Mouse (Mus musculus): ENCODE measurements around the gene Borcs6.

The Borcs6 gene

GRCm38 (mm10) chr11:69070590-69071222 is 11.2 kb downstream of the Borcs6 start, which contains the start of gene Tmem107:
Tmem107 (plus strand) TSS chr11:69070806.
- DNase-seq (ENCODE audit: low read depth): peak; percentile 97

DNA sequence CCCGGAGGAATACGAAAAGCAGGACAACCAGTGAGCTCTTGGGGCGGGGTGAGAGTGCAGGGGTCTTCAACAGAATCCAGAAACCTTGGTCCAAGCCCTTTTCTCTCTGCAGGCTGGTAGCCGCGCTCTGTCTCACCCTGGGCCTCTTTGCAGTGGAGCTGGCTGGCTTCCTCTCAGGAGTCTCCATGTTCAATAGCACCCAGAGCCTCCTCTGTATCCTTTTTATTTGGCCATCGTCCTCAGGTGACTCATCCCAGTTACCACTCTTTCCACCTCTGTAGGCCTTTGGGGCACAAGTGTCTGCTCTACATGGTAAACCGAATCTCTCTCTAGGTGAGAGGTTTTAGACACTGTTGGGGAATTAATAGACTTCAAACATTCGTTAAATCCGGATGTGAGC is 11.7 kb downstream of the Borcs6 start:
- DNase-seq (ENCODE audit: low read depth): no peak

DNA sequence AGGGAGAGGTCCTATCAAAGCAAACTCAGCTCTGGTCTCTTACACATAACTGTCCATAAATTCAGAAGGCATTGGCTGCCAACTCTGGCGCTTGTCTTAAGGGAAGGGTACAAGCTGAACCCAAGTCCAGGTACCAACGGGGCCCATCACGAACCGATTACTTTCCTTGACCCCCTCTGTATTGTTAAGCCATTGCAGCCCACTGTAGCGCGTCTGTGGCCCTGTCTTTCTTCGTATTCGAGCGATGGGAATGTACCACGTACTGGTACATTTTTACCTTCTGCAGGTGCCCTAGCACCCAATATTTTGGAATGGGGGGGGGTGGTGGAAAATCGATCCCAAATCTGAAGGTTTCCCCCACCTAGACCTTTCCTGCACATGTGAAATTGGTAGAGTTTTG is 12.7 kb downstream of the Borcs6 start:
- no peak for DNase-seq (ENCODE audit: low read depth)

- no peak for DNase-seq (ENCODE audit: low read depth)
Observed at GRCm38 (mm10) chr11:69072666-69073064, 13.1 kb downstream of the Borcs6 start.

- peak; percentile 99 for DNase-seq (ENCODE audit: low read depth)
Observed at GRCm38 (mm10) chr11:69073065-69073888, 13.8 kb downstream of the Borcs6 start.

- DNase-seq (ENCODE audit: low read depth): peak; percentile 26
Observed at GRCm38 (mm10) chr11:69073951-69074775, 14.6 kb downstream of the Borcs6 start.

DNA sequence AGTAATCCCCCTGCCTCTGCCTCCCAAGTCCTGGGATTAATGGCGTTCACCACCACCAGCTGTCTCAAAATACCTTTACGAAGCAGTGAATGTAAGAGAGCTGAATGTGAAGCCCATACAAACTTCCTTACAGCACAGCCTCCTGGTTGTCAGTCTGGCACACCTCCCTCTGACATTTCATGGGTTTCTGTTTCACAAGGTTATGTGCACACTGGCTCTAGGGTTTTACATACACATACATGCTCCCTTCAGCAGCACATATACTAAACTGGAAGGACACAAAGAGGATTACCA is 15.2 kb downstream of the Borcs6 start:
- DNase-seq (ENCODE audit: low read depth): peak; percentile 17

- peak; percentile 54 for DNase-seq (ENCODE audit: low read depth)
Observed at GRCm38 (mm10) chr11:69075764-69076479, 16.4 kb downstream of the Borcs6 start.

DNA sequence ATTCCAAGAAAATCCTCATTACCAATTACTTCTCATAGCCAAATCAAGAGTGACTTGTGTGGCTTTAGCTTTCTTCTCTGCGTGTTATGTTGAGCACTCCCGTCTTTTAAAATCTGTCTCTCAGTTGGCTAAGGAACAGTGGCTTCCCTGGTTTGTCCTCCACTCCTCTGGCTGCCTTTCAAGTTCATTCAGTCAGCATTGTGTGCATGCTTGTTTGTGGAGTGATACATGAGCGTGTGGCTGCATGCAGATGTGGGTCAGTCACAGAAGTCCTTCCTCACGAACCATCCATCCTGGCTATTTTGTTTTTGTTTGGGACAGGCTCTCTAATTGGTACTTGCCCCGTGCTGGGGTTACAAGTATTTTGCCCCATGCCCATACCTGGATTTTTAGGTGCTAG is 17.1 kb downstream of the Borcs6 start:
- DNase-seq (ENCODE audit: low read depth): no peak

GRCm38 (mm10) chr11:69077316-69077715 is 17.8 kb downstream of the Borcs6 start:
- no peak for DNase-seq (ENCODE audit: low read depth)

- DNase-seq (ENCODE audit: low read depth): peak; percentile 20
Observed at GRCm38 (mm10) chr11:69078041-69078440, 18.5 kb downstream of the Borcs6 start.

DNA sequence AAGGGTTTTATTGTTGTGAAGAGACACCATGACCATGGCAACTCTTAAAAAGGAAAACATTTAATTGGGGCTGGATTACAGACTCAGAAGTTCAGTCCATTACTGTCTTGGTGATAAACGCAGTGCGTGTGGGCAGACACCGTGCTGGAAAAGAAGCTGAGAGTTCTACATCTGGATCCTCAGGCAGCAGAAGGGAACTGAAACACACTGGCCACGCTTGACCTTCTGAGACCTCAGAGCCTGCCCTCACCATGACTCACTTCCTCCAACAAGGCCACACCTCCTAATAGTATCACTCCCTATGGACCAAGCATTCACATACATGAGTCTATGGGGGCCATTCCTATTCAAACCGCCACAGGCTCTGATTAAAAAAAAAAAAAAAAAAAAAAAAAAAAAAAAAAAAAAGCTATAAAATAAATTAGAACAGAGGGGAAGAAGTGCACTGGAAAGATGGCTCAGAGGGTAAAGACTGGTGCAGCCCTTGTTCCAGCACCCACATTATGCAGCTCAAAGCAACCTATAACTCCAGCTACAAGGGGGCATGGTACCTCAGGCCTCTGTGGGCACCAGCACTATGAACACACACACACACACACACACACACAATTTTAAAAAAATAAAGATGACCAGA is 19.4 kb downstream of the Borcs6 start:
- peak; percentile 93 for DNase-seq (ENCODE audit: low read depth)

DNA sequence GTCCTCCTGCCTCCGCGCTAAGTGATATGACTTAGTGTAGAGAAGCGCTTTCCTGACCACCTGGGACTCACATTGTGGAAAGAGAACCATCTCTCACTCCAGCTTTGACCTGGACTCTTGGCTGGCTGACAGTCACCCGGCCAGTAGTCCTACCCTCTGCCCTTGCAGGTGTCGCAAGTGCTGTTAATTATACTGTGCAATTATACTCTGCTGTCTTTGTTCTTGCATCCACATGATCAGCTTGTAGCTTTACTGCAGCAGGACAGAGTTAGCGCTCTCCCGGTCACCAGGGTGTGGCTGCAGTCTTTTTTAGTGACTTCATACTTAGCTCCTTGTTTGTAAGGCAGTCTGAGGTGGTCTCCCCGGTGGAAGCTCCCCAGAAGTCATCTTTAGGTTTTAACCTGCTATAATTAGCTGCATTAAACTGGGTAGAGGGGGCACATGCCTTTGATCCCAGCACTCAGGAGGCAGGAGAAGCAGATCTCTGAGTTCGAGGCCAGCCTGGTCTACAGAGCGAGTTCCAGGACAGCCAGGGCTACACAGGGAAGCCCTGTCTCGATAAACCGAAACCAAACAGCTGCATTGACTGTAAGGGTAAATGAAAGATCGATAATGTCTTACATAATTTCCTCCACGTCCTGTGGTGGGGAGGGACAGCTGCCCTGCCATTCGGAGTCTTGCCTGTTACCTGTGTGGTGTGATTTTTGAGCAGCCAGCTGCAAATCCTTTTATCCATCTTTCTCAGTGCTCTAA is 20.8 kb downstream of the Borcs6 start:
- no peak for DNase-seq (ENCODE audit: low read depth)

DNA sequence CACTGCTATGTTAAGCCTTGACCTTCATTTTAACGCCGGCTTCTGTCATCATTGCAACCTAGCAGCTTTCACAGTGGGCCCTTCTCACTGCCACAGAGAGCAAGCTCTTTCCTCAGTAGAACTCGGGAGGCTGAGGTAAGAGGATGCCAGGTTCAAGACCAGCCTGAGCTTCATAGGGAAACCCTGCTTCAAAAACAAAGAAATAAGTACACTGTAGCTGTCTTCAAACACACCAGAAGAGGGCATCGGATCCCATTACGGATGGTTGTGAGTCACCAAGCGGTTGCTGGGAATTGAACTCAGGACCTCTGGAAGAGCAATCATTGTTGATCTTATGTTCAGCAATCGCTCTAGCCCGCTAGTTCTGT is 21.3 kb downstream of the Borcs6 start:
- no peak for DNase-seq (ENCODE audit: low read depth)

GRCm38 (mm10) chr11:69081613-69082012 is 22.1 kb downstream of the Borcs6 start:
- no peak for DNase-seq (ENCODE audit: low read depth)

DNA sequence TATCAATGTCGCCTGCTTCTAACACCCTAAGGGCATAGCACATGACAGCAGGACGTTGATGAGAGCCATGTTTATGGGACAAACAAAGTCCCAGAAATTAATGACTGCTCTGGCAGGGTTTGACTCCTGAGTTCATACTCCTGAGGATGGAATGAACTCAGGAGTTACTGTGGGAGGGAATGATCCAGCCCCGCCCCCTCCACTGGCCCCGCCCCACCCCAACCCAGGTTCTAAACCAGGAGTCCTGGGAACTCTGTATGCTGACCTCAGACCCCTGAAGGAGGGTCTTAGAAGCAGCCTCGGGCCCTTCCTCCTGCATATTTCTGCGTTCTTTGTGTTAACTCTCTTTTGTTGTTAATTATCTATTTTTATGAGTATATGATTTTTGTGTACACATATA is 26.1 kb downstream of the Borcs6 start:
- DNase-seq (ENCODE audit: low read depth): no peak

DNA sequence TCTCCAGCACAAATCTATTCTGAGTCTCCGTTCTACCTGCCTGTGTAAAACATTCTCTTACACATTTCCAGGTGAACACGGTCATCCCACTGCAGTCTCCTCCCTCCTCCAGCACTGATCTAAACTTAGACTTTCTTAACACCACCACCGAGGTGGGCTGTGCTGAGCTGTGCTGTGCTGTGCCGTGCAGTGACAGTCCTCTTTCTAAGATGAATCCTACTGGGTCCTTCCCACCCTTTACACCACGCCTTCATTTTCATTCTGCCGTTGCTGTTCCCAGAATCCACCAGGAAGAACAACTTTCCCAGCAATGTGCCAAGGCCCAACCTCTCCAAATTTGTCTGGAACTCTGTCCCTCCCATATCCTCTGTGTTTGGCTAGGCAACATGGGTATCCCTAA is 26.9 kb downstream of the Borcs6 start:
- DNase-seq (ENCODE audit: low read depth): no peak

DNA sequence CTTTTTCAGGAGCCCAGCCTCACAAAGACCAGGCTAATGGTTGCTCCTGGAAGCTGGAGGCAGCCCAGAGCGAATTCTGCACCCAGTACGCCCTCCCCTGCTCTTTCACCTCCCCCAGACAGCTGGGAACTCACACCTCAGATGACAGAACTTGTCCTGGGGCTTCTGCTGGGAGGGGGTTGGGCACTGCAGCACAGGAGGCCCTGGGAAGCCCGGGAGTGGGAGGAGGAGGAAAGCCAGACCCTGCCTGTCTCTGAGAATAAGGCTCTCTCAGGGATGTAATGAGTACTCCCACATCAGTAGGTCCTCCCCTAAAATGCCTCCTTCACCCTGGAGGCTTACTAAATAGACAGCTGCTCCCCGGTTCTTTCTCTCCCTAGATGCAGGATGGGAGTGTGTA is 27.6 kb downstream of the Borcs6 start:
- DNase-seq (ENCODE audit: low read depth): no peak

GRCm38 (mm10) chr11:69087597-69087996 is 28.1 kb downstream of the Borcs6 start:
- no peak for DNase-seq (ENCODE audit: low read depth)

DNA sequence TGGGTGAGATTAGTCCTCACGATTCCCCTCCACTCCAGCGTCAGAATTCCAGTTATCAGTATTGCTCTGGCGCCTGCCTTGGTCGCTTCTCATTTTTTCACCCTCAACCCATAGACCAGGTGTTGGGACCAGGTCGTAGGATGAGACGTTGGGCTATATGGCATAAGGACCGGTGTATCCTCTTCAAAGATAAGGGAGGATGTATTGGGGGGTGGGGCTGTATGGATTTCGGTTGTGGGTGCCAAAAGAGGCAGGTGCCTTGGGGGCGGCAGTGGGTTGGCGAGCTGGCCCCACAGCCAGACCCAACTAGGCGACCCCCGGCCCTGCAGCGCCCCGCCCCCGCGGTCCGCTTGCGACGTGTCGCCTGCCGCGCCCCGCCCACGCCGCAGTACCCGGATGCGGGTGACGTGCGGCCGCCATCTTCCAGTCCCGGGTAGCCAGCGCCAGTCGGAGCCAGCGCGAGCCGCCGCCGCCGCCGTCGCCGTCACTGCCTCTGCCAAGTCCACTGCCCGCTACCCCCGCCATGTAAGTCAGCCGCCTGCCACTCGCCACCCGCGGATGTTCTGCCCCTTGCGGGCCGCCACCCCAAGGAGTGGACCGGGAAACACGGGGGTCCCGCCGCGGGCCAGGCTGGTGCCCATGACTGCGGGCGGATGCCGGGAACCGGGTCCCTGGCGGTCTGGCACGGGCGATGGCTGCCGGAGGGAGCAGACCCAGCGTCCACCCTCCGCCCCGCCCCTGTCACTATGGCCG is 28.8 kb downstream of the Borcs6 start, which contains the start of gene Vamp2:
Gene Vamp2, plus strand, starts transcription at position 388 of the 753 bp plus-strand sequence.
- peak; percentile 78 for DNase-seq (ENCODE audit: low read depth)
